Mouse (Mus musculus) erythroblast, adult 5-6 weeks (primary cell): Measurements from ENCODE around the gene Gadl1. TPM values are rescaled to one million over a fixed set of nuclear protein-coding genes. Genes with fewer than 3 reads are reported as not detected.
"Not testable (repeated sequence)": the region's sequence is repeated elsewhere in the genome, so short reads cannot be mapped to it uniquely, and the experiment has no call there.

Source experiments
- ATAC-seq: replicated peaks from 2 replicates; pipeline ENCODE4 v1.8.0; 2016; ENCODE audit warnings: moderate number of reproducible peaks, mild to moderate bottlenecking, moderate TSS enrichment, inconsistent platforms; ENCODE audit not compliant: poor library complexity, low FRiP score, severe bottlenecking
- total RNA-seq, 2 experiments: library from RNA; stranded (forward) in 1 of 2; stranded (reverse) in 1 of 2; fragments of 150-400 nt in 1 of 2; fragments of 200-764, 138-1000 nt in 1 of 2; gene quantifications; 2 replicates each; pipeline versions ENCODE4 v1.2.3 to v1.2.4; 2015 to 2017; ENCODE audit warnings: low replicate concordance in 2 of 2

The Gadl1 gene
- total RNA-seq, 2 experiments from 2014 or later, result not detected

DNA sequence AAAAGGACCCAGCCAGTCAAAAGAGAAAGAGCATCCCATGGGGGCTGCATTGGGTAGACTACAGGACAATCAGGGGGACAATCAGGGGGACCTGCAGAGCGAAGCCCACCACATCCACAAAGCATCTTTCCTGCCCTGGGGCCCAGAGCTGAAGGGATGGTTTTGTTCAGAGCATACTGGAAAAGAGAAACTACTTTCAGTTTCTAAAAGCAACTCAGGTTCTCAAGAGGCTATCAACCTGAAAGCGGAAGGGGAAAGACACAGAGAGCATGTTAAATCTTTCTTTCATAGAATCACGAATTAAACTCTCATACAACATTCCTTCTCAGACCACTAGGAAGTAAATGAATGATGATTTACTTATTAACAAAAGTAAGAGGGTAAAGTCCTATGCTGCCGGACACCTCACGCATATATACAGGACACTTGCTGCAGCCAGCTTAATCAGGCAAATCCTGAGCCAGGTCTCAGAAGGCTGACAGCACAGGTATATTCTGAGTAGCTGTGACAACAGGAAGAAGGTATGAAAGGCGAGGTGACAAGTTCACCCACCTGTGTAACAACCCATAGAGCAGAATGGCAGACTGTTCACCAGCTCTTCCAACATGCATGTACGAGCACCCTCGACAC, 90.2 kb downstream of the Gadl1 start:
- ATAC-seq, result no peak

DNA sequence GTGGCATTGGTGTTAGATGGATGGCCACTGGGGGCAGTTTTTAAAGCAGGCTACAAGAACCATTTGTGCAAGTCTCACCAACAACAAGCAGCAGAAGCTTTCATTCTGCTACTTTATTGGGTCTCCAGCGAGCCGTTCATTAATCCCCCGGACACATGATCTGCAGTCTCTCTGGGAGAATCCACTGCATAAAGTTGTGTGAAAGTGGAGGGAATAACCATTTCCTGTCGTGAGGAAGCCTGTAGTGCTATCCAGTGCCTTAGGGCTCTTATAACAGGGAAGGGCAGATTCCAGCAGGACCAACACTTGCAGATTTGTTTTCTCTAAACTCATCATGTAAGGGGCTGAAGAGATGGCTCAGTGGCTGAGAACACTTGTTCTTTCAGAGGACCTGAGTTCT, 104.7 kb downstream of the Gadl1 start:
- no peak for ATAC-seq

DNA sequence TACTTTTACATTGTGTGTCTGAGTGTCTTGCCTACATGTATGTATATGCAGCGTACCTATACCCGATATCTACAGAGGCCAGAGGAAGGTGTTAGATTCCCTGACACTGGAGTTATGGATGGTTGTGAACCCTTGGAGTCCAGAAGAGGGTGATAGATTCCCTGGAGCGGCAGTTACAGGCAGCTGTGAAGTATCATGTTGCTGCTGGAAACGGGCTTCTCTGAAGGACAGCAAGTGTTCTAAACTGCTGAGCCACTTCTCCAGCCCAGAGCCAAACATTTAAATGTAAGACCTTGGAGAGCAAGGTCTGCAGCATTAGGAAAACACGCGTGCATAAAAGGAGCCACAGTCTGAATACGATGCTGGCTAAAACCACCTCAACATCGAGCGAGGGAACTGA, 107.0 kb downstream of the Gadl1 start:
- no peak for ATAC-seq

DNA sequence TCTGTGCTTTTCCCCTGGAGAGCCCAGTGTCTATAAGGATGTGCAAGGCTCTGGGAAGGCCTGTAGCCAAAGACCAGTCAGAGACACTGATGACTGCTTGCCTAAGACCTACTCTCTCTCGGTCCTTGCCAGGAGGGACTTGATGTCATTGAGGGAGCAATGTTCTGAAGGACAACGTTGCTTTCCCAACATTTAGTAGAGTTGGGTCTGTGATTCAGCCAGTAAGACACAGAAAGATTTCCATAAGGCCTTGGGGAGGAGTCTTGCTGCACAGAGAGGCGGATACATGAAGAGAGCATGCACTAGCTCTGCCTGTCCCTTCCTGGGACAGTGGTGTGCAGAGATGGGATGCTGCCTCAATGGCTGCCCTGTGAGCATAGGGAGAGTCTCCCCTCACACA, 107.8 kb downstream of the Gadl1 start:
- no peak for ATAC-seq

DNA sequence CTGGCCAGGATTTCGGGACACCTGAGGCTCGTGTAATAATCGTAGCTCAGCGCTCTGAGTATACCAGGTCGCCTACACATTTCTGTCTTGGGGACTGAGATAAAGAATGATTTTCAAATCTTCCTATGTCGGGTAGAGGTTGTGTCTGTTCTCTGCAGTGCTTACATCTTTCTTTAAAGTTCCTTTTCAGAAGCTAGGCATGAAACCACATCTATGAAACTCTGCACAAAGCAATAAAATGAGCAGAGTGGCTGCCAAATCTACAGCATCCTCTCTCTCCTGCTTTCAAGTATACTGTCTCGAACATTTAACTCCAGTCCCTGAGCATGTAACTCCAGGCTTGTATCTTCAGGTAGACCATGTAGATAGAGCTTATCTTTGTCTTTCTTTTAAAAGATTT, 109.3 kb downstream of the Gadl1 start:
- ATAC-seq, result no peak

DNA sequence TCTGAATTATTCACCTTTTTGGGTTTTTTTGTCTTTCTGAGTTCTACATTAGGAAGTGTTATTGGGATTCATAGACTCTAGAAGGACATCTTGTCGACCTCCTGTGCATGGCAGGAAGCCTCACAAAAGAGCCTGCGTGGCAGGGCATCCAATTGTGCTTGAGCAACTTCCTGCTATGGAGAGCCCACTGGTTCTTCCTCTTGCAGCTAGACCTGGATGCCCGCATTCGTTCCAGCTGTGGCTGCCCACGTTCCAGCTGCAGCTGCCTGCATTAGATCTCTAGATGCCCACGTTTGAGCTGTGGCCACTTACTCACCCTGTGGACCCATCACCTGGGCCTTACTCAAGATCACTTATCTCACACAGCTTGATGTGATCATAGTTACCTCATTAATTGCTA, 116.1 kb downstream of the Gadl1 start:
- no peak for ATAC-seq

DNA sequence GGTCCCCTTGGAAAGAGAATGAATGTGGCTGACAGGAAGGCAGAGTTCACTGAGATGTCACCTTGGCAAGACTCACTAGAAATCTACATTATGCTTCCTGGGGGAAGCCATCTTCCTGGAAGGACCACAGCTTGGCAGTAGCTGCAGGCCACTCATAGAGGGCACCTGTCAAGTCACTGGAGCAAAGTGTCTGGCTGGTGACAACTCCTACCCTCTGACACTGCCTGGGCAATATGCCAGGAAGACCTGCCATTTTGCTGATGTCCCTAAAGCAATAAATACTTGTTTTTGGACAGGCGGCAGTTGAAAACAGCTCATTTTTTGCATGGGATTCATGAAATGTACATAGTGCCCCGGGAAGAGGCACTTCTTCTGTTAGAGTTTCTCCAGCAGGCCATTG, 119.8 kb downstream of the Gadl1 start:
- ATAC-seq, result no peak

DNA sequence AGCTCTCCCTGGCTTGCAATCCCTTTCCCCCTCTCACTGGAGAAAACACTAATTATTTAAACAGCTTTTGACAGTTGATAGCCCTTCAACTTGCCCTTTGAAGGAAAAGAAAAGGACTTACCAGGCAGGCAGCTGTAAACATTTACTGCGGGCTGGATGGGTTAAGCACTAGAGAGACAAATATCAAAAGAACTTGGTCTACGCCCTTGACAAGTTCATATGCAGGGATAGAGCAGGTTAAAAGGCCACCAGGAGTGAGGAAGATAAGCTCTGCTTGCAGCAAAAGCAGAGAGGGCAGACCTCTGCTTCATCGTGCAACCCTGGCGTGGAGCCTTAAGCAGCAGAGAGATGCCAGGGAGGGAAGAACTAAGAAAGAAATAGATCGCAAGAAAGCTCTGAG, 123.5 kb downstream of the Gadl1 start:
- ATAC-seq, result no peak

DNA sequence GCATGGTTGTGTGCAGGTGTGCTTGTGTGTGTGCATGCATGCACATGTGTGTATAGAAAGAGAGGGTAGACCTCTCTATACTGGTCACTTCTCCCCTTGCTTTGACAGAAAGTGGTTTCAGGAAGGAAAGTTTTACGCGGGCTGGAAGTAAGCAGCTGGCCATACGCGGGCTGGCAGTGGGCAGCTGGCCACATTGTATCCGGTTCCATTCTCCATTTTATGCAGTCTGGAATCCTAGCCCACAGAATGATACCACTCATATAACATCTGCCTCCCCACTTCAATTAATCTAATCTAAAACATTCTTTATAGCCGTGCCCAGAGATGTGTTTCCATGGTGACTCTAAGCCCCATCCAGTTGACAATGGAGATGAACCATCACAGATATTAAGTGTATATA, 129.0 kb downstream of the Gadl1 start:
- ATAC-seq, result no peak

DNA sequence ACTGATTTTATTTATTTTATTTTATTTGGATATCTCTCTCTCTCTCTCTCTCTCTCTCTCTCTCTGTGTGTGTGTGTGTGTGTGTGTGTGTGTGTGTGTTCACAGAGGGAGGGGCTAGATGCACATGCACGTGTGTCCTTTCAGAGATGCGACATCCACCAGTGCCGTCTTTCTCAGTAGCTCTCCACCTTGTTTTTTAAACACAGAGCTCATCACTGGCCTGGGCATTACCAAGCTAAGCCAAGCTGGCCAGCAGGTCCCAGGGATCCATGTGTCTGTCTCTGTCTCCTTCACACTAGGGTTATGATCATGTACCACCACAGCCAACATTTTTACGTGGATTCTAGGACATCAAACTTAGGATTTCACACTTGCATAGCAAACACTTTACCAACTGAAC, 130.7 kb downstream of the Gadl1 start:
- ATAC-seq, result no peak

DNA sequence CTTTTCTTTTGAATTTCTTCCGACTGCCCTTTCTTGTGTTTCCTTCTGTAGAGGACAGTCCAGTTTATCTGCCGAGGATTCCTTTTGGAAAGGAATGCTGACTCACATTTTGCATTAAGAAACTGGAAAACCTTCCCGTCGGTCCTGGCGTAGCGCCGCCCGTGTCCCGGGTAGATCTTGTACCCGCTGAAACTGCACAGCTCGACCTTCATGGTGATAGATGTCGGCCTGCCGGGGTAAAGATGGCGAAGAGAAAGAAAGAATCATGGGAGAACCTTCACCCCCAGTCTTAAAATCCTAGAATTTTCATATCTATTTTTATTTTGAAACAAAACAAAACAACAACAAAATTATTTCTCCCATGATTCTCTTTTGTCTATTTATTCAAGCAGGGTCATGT, 131.6 kb downstream of the Gadl1 start:
- peak; percentile 85 for ATAC-seq

DNA sequence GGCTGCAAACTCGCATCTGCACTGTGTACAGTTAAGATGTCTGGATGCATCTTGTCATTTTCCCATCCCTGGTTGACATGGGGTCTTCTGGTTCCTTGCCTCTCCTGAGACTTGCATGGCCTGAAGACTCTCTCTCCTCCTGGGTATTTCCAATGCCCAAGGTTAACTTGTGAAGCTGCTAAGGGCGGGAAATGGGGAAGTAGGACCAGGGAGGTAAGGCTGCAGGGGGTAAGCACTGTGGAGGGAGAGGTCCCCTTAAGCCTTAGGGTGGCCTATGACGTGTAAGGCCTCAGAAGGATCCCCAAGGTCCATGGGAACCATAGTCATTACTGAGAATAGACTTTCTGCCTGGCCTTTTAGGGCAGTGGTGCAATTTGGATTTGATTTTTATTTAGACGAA, 132.1 kb downstream of the Gadl1 start:
- no peak; the same call in 1 of the 2 replicates for ATAC-seq

DNA sequence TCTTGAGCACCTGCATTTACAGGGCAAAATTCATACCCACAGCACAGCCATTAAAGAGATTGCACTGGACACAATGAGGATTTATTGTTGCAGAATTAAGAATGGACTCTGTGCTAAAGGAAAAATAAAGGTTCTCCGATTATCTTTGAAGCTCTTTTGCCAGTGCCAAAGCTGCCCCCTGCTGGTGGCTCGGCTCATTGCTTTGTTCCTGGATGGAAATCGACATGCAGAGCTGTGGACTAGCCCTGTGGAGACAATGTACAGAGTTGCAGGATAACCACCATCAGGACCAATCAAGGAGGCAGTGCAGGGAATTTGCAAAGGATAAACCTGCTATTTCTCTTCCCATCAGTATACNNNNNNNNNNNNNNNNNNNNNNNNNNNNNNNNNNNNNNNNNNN, 132.5 kb downstream of the Gadl1 start:
- no peak for ATAC-seq

DNA sequence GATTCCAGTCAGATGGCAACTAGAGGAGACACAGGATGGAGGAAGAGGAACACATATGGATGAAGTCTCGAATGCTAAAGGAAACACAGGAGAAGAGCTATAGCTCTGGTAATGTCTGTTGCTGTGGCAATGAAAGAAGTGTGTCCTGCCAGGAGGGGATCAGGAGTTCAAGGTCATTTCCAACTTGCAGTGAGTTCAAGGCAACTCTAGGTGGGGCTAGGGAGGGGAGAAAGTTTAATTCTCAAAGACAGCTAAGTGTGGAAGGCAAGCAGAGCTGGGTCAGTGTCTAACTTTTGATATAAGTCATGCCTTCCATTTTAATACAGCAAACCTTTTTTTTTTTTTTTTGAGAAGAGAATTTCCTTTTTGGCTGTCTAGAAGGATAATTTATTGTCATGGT, 140.7 kb downstream of the Gadl1 start:
- no peak for ATAC-seq

DNA sequence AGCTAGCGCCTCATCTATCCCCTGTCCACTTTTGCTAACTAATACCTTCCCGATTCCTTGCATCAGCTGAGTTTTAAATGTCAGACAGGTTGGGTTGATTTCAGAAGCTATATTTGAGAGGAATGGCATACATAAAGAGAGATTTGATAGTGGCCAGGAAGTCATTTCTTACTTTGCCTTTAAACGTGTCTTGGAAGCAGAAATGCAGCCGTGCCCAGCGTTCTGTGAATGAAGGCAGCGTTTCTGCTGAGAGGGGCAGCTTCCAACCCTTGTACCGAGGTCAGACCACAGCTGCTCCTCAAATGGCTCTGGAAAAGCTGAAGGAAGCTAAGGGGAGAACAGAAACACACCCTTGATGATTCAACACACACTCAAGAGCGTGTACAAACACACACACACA, 144.7 kb downstream of the Gadl1 start:
- no peak for ATAC-seq

DNA sequence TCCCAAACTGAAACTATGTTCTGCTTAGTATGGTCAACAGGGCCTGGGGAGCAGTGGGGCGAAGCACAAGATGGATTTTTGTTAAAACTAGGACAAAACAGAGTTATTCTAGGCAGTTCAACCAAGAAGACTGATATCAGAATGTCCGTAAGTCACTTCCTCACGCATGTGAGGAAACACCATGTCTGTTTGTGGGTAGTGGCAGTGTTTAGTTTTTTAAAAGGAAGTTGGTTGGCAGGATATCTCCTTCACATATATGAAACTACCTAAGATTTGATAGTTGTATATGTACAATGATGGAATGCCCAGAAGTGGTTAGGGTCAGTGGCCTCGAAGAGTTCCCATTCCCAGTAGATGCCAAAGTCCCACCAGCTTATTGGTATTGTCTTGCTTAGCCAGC, 149.2 kb downstream of the Gadl1 start:
- no peak for ATAC-seq

DNA sequence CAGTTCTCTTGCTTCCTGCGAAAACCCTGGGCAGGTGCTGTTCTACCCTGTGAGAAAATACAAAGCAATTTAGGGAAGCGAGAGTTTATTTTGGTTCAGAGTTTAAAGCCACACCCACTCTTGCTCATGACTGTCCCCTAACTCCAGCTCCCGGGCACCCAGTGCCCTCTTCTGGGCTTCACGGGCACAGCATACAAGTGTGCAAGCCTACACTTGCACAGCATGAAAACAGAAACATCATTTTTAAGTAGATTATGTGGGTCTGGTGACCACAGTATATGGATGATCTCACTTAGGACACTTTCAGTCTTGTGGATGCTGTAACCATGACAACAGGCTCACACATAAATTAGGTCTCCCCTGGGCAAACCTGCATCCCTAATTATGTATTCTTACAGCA, 149.9 kb downstream of the Gadl1 start:
- ATAC-seq, result no peak

DNA sequence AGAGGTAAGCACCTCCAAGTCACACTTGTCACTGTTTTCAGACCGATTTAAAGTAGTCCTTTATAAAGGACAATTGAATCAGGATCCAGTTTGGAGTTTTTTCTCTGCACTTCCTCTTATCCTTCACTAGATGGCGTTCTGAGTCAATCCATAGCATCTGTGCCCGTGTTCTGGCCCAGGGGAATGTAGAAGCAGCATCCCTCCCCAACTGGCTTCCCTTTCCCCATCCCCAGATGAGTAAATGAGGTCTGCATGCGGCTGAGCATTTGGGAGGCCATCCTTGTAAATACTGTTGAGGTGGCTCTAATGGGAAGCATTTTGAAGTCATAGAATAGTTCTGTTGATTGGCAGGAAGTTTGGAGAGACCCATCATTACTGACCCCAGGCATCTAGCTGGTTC, 151.4 kb downstream of the Gadl1 start:
- no peak for ATAC-seq

DNA sequence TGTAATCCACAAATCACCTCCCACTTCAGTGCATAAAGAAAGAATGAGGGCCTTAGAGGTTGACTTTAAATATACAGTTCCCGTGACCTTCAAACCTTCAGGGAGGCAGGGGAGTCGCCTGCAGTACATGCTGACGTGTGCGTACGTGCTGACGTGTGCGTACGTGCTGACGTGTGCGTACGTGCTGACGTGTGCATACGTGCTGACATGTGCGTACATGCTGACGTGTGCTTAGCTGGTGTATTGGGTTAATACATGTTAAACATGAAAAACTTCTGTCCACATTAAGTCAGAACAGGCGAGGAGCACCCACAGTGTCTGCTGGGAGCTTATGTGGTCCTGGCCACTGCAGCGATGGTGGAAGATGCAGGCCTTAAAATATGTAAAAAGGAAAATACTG, 155.5 kb downstream of the Gadl1 start:
- no peak for ATAC-seq

DNA sequence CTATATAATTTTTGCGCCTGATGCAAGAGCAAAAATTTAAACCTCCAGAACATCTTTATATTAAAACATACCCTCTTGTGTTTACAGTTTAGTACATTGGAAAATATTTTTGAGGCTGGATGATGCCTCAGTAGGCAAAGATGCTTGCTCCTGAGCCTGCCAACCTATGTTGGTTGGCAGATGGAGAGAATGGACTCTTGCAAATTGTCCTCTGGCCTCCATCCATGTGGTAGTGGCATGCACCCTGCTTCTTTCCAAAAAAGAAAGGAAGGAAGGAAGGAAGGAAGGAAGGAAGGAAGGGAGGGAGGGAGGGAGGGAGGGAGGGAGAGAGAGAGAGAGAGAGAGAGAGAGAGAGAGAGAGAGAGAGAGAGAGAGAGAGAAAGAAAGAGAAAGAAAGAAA, 162.3 kb downstream of the Gadl1 start:
- ATAC-seq, result not testable (repeated sequence)

DNA sequence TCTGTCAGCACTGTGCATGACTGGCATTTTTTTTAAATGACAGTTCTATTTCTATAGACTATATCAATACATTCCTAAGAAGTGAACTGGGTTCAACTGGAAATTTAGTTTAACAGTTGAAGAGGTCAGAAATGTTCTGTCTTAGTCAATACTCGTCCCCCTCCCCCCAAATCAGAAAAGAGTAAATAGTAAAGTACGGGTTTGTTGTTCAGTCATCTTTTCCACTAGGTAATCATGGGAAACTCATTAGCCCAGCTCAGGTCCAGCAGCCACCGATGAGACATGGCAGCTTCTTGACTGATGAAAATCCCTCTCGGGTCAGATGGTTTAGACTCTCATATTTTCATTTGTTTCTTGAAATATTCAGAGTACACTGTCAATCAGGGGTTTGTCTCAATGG, 166.9 kb downstream of the Gadl1 start:
- ATAC-seq, result no peak

DNA sequence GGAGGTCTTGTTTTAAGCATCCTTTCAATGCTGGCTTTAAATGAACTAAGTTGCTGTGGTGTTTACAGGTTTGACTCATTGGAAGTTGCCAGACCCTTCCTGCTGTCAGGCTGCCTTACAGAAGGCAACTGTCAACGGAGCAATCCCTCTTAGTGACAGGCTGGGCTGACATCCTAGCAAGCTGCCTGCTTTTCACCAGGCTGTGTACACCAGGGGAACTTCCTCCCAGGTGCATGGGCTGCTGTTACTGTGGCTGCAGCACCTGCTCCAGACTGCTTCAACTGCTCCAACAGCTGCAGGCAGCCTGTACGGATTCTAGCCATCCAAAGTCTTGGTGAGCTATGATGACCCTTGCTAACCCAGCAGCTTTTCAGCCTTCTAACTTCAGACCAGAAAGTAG, 167.7 kb downstream of the Gadl1 start:
- ATAC-seq, result no peak

DNA sequence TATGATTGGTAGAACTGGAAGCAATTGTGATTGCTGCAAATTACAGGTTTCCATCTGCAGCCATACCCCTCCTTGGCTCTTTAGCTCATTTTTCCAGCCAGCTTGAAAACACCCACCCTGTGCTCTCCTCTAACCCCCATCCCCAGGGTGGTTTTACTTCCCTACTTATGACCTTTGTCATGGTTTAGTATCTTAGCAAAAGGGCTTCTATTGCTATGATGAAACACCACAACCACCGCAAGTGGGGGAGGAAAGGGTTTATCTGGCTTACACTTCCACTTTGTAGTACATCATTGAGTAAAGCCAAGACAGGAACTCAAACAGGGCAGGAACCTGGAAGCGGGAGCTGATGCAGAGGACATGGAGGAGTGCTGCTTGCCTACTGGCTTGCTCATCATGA, 168.2 kb downstream of the Gadl1 start:
- ATAC-seq, result no peak
